9 mouse cellular contexts compared by ENCODE assay signal in the genomic region with DNA sequence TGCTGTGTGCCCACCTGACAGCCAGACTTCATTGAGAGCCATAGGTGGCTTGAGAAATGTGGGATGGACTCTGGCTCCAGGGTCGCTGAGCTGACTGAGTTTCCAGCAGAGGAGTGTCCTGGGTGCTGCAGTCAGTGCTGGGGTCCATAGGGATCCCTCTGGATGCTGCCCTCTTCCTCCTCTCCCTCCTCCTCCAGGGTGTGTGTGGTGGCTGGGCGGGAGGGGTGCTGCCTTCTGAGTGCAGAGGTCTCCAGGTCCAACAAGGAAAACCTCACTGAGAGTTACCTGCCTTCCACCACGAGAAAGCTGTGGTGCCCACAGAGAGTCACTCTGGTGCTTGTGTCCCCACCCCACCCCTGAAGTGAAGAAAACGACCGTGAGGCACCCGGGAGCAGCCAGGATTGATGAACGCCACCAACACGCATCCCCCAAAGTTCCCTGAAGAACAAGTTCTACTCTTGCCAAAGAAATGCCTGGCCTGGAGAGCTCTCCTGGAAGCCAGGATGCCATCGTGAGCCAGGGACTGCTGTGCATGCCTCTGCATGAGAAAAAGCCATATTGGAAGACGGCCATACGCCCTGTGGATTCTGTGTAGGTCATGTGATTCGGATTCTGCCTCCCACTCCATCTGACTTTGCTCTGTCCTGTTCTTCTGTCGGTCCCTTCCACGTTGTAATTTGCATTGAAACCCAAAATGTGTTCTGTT. TPM values are rescaled to one million over a fixed set of nuclear protein-coding genes. Genes with fewer than 3 reads are reported as not detected.
A peak's percentile ranks its signal among the peaks of the same experiment; 100 is the strongest.
DNase-seq lines count a peak whose midpoint lies in the region; ATAC-seq lines count a peak whose summit lies in the region.
"Had no signal": no experiment of that assay in that cellular context is flagged by ENCODE, and none has a peak within 500 bp of the region (broad histone marks: within the 10 kb centered on the region; RNA-seq: fewer than 3 reads in every experiment).

No protein-coding gene starts in this region.

- DNase-seq in hindbrain, embryonic 14.5 days (ENCODE audit: low spot score) = peak; percentile 43
- DNase-seq in cerebellum, adult 9-11 months = peak; percentile 69
- DNase-seq in heart, postnatal 4 days = peak; percentile 25
- DNase-seq in thymus, adult 18-20 months = no peak
- no peak for DNase-seq in urinary bladder, adult 2 months (ENCODE audit: low spot score)
- DNase-seq in gastrocnemius, postnatal 36 days = no peak

- no peaks in the 10 kb centered on the region for H3K36me3 ChIP-seq in hindbrain, embryonic 14.5 days (replicated peaks; ENCODE audit: control insufficient read depth, insufficient read depth)
- no peaks in the 10 kb centered on the region for H3K36me3 ChIP-seq in hindbrain, embryonic 12.5 days
- H3K36me3 ChIP-seq in limb, embryonic 15.5 days = peaks cover 66% of the 10 kb centered on the region

- ATAC-seq in hindbrain, embryonic 14.5 days (ENCODE audit: low FRiP score) = peak; percentile 65; the same call in 1 of the 2 replicates
- ATAC-seq in hindbrain, embryonic 12.5 days (ENCODE audit: low FRiP score) = no peak
- ATAC-seq in limb, embryonic 15.5 days (ENCODE audit: insufficient number of reproducible peaks, low FRiP score, low TSS enrichment, low read depth) = no peak

- H3K4me1 ChIP-seq in hindbrain, embryonic 14.5 days (replicated peaks; ENCODE audit: control insufficient read depth, insufficient read depth, low read length) = peaks cover 15% of the 10 kb centered on the region
- peaks cover 5% of the 10 kb centered on the region; the same call in 1 of the 2 replicates for H3K4me1 ChIP-seq in hindbrain, embryonic 12.5 days
- peaks cover 26% of the 10 kb centered on the region for H3K4me1 ChIP-seq in limb, embryonic 15.5 days

- H3K27ac ChIP-seq in hindbrain, embryonic 14.5 days = peak overlapping the region; percentile 32; the same call in 1 of the 2 replicates
- H3K27ac ChIP-seq in hindbrain, embryonic 12.5 days = no peak overlapping the region
- peak overlapping the region; percentile 11 for H3K27ac ChIP-seq in limb, embryonic 15.5 days

- intact Hi-C loops in gastrocnemius, postnatal 36 days (cut with DNase I) = no loop called here

- H3K4me2 ChIP-seq in hindbrain, embryonic 14.5 days (replicated peaks) = no peak overlapping the region
- no peak overlapping the region for H3K4me2 ChIP-seq in hindbrain, embryonic 12.5 days (replicated peaks)
- no peak overlapping the region for H3K4me2 ChIP-seq in limb, embryonic 15.5 days

- no peak overlapping the region for H3K9ac ChIP-seq in hindbrain, embryonic 14.5 days
- H3K9ac ChIP-seq in hindbrain, embryonic 12.5 days = no peak overlapping the region
- no peak overlapping the region for H3K9ac ChIP-seq in limb, embryonic 15.5 days

- 76% methylated on average over 14 of the region's 14 CpGs for WGBS in hindbrain, embryonic 14.5 days
- 83% methylated on average over 14 of the region's 14 CpGs for WGBS in hindbrain, embryonic 12.5 days
- WGBS in limb, embryonic 15.5 days = 69% methylated on average over 14 of the region's 14 CpGs

- no peak overlapping the region for H3K4me3 ChIP-seq in hindbrain, embryonic 14.5 days (replicated peaks; ENCODE audit: low read length)
- no peak overlapping the region for H3K4me3 ChIP-seq in hindbrain, embryonic 12.5 days
- no peak overlapping the region for H3K4me3 ChIP-seq in limb, embryonic 15.5 days

- H3K9me3 ChIP-seq in hindbrain, embryonic 14.5 days (ENCODE audit: control insufficient read depth, low read length) = no peaks in the 10 kb centered on the region
- H3K9me3 ChIP-seq in hindbrain, embryonic 12.5 days (replicated peaks) = 0 out of 2 replicates have a peak, but pooled peaks cover 2% of the 10 kb centered on the region
- H3K9me3 ChIP-seq in limb, embryonic 15.5 days = no peaks in the 10 kb centered on the region

- H3K27me3 ChIP-seq in hindbrain, embryonic 14.5 days (ENCODE audit: control insufficient read depth, insufficient read depth, low read length) = no peaks in the 10 kb centered on the region
- H3K27me3 ChIP-seq in hindbrain, embryonic 12.5 days = no peaks in the 10 kb centered on the region
- H3K27me3 ChIP-seq in limb, embryonic 15.5 days = no peaks in the 10 kb centered on the region

RNA-seq across cellular contexts. Expression of gene Fcnb, which starts 46.1 kb away (rescaled TPM):
- 0.54 TPM in 1 of 2 replicates, not detected in the other for polyA plus RNA-seq in hindbrain, embryonic 14.5 days (2014; fragmentation: Nextera tagmentation; extraction: Ambion mirVana)
- 0.46 and 0.66 TPM in 2 replicates for polyA plus RNA-seq in hindbrain, embryonic 12.5 days (2016; fragmentation: Nextera tagmentation; extraction: Ambion mirVana)
- total RNA-seq in heart, postnatal 4 days (2021) = not detected
- polyA plus RNA-seq in limb, embryonic 15.5 days (2015; fragmentation: Nextera tagmentation; extraction: Ambion mirVana) = 0.37 and 0.45 TPM in 2 replicates
- polyA plus RNA-seq in urinary bladder, adult 2 months (2012; rRNA removed) = not detected in 2 replicates
- not detected for total RNA-seq in gastrocnemius, postnatal 36 days (2021)
- polyA plus RNA-seq: cortical plate, adult 2 months had no signal

Comparison
In these comparisons a context has a peak if more than half of its experiments do, and no peak if none do; other contexts are left out.
1. DNase-seq: peak in hindbrain, embryonic 14.5 days (single experiment), cerebellum, adult 9-11 months (single experiment) and heart, postnatal 4 days (single experiment); none in thymus, adult 18-20 months (0 of 2), urinary bladder, adult 2 months (single experiment) and gastrocnemius, postnatal 36 days (0 of 2).